Mouse (Mus musculus): Measurements from ENCODE around the gene Znrf1. TPM values are rescaled to one million over a fixed set of nuclear protein-coding genes. Genes with fewer than 3 reads are reported as not detected.

Znrf1 gene
- total RNA-seq, 1 experiment, result 38.4 TPM

GRCm38 (mm10) chr8:111509278-111509677, 26.6 kb upstream of the Znrf1 start:
- no peak for DNase-seq (ENCODE audit: low read depth, low spot score)
- H3K9me3 ChIP-seq (ENCODE audit: control insufficient read depth, insufficient read depth, low read depth, low read length), result no peaks in the 10 kb centered on the region
- no peak overlapping the region for H3K27ac ChIP-seq (ENCODE audit: insufficient read depth, low read depth, low read length, poor library complexity, severe bottlenecking)
- H3K9ac ChIP-seq (ENCODE audit: insufficient read depth, low read depth, low read length, poor library complexity, severe bottlenecking), result no peak overlapping the region
- in situ Hi-C loops (cut with MboI; ENCODE audit: low sequenced_read_pairs in 2 of 2, unreplicated experiment in 2 of 2), result no loop called here
- peaks cover 2 to 6% of the 10 kb centered on the region in 2 experiments; a peak in 1 of 4 replicates for H3K4me1 ChIP-seq (ENCODE audit: control insufficient read depth in 2 of 2, insufficient read depth in 2 of 2, low read length in 2 of 2, poor library complexity in 1 of 2)
- peaks cover 4% of the 10 kb centered on the region; the same call in 1 of the 2 replicates for H3K36me3 ChIP-seq (ENCODE audit: control insufficient read depth, insufficient read depth, low read length, poor library complexity, severe bottlenecking)
- no peak overlapping the region for H3K4me3 ChIP-seq (ENCODE audit: insufficient read depth in 1 of 2, low read depth in 1 of 2, low read length in 2 of 2, poor library complexity in 1 of 2, severe bottlenecking in 1 of 2)
- TF ChIP-seq ZNF384 (IDR thresholded peaks at IDR 0.05; ENCODE audit: low read depth, low read length) (no peak), HCFC1 (IDR thresholded peaks at IDR 0.05; ENCODE audit: borderline replicate concordance, insufficient read depth, low read length) (no peak), MAFK (IDR thresholded peaks at IDR 0.05; ENCODE audit: insufficient read depth, low read depth, low read length) (no peak), CHD2 (IDR thresholded peaks at IDR 0.05; ENCODE audit: low read depth, low read length) (no peak), ZC3H11A (IDR thresholded peaks at IDR 0.05; ENCODE audit: borderline replicate concordance, low read depth, low read length) (no peak)

GRCm38 (mm10) chr8:111510401-111510800, 25.5 kb upstream of the Znrf1 start:
- TF ChIP-seq CHD2 (IDR thresholded peaks at IDR 0.05; ENCODE audit: low read depth, low read length) (no peak), ZC3H11A (IDR thresholded peaks at IDR 0.05; ENCODE audit: borderline replicate concordance, low read depth, low read length) (no peak), MAFK (IDR thresholded peaks at IDR 0.05; ENCODE audit: insufficient read depth, low read depth, low read length) (no peak), HCFC1 (IDR thresholded peaks at IDR 0.05; ENCODE audit: borderline replicate concordance, insufficient read depth, low read length) (no peak), ZNF384 (IDR thresholded peaks at IDR 0.05; ENCODE audit: low read depth, low read length) (no peak)
- in situ Hi-C loops (cut with MboI; ENCODE audit: low sequenced_read_pairs in 2 of 2, unreplicated experiment in 2 of 2), result no loop called here
- Histone ChIP-seq H3K27ac (ENCODE audit: insufficient read depth, low read depth, low read length, poor library complexity, severe bottlenecking) (no peak overlapping the region), H3K4me1 (ENCODE audit: control insufficient read depth in 2 of 2, insufficient read depth in 2 of 2, low read length in 2 of 2, poor library complexity in 1 of 2) (peaks cover 2 to 6% of the 10 kb centered on the region in 2 experiments; a peak in 1 of 4 replicates), H3K9ac (ENCODE audit: insufficient read depth, low read depth, low read length, poor library complexity, severe bottlenecking) (no peak overlapping the region), H3K9me3 (ENCODE audit: control insufficient read depth, insufficient read depth, low read depth, low read length) (no peaks in the 10 kb centered on the region), H3K4me3 (ENCODE audit: insufficient read depth in 1 of 2, low read depth in 1 of 2, low read length in 2 of 2, poor library complexity in 1 of 2, severe bottlenecking in 1 of 2) (no peak overlapping the region), H3K36me3 (ENCODE audit: control insufficient read depth, insufficient read depth, low read length, poor library complexity, severe bottlenecking) (peaks cover 2% of the 10 kb centered on the region; the same call in 1 of the 2 replicates)
- DNase-seq (ENCODE audit: low read depth, low spot score), result no peak

GRCm38 (mm10) chr8:111512941-111513340, 23.0 kb upstream of the Znrf1 start:
- TF ChIP-seq ZC3H11A (IDR thresholded peaks at IDR 0.05; ENCODE audit: borderline replicate concordance, low read depth, low read length), result no peak
- TF ChIP-seq ZNF384 (IDR thresholded peaks at IDR 0.05; ENCODE audit: low read depth, low read length), result no peak
- TF ChIP-seq MAFK (IDR thresholded peaks at IDR 0.05; ENCODE audit: insufficient read depth, low read depth, low read length), result no peak
- no peak for TF ChIP-seq CHD2 (IDR thresholded peaks at IDR 0.05; ENCODE audit: low read depth, low read length)
- TF ChIP-seq HCFC1 (IDR thresholded peaks at IDR 0.05; ENCODE audit: borderline replicate concordance, insufficient read depth, low read length), result no peak
- Histone ChIP-seq H3K4me3 (ENCODE audit: insufficient read depth in 1 of 2, low read depth in 1 of 2, low read length in 2 of 2, poor library complexity in 1 of 2, severe bottlenecking in 1 of 2) (no peak overlapping the region), H3K9me3 (ENCODE audit: control insufficient read depth, insufficient read depth, low read depth, low read length) (no peaks in the 10 kb centered on the region), H3K9ac (ENCODE audit: insufficient read depth, low read depth, low read length, poor library complexity, severe bottlenecking) (no peak overlapping the region), H3K36me3 (ENCODE audit: control insufficient read depth, insufficient read depth, low read length, poor library complexity, severe bottlenecking) (no peaks in the 10 kb centered on the region), H3K27ac (ENCODE audit: insufficient read depth, low read depth, low read length, poor library complexity, severe bottlenecking) (no peak overlapping the region), H3K4me1 (ENCODE audit: control insufficient read depth in 2 of 2, insufficient read depth in 2 of 2, low read length in 2 of 2, poor library complexity in 1 of 2) (peaks cover 2 to 6% of the 10 kb centered on the region in 2 experiments; a peak in 1 of 4 replicates)
- in situ Hi-C loops (cut with MboI; ENCODE audit: low sequenced_read_pairs in 2 of 2, unreplicated experiment in 2 of 2), result no loop called here
- DNase-seq (ENCODE audit: low read depth, low spot score), result no peak

- in situ Hi-C loops (cut with MboI; ENCODE audit: low sequenced_read_pairs in 2 of 2, unreplicated experiment in 2 of 2), result no loop called here
- Histone ChIP-seq H3K9ac (ENCODE audit: insufficient read depth, low read depth, low read length, poor library complexity, severe bottlenecking) (no peak overlapping the region), H3K36me3 (ENCODE audit: control insufficient read depth, insufficient read depth, low read length, poor library complexity, severe bottlenecking) (no peaks in the 10 kb centered on the region), H3K27ac (ENCODE audit: insufficient read depth, low read depth, low read length, poor library complexity, severe bottlenecking) (no peak overlapping the region), H3K4me1 (ENCODE audit: control insufficient read depth in 2 of 2, insufficient read depth in 2 of 2, low read length in 2 of 2, poor library complexity in 1 of 2) (peaks cover 2 to 6% of the 10 kb centered on the region in 2 experiments; a peak in 1 of 4 replicates), H3K4me3 (ENCODE audit: insufficient read depth in 1 of 2, low read depth in 1 of 2, low read length in 2 of 2, poor library complexity in 1 of 2, severe bottlenecking in 1 of 2) (no peak overlapping the region), H3K9me3 (ENCODE audit: control insufficient read depth, insufficient read depth, low read depth, low read length) (no peaks in the 10 kb centered on the region)
- no peak for TF ChIP-seq MAFK (IDR thresholded peaks at IDR 0.05; ENCODE audit: insufficient read depth, low read depth, low read length)
- no peak for TF ChIP-seq ZNF384 (IDR thresholded peaks at IDR 0.05; ENCODE audit: low read depth, low read length)
- DNase-seq (ENCODE audit: low read depth, low spot score), result no peak
Observed at GRCm38 (mm10) chr8:111513446-111513845, 22.5 kb upstream of the Znrf1 start.
